Mouse (Mus musculus) C2C12 (cell line): ENCODE data around the gene Atf1. TPM values are rescaled to one million over a fixed set of nuclear protein-coding genes. Genes with fewer than 3 reads are reported as not detected.

ENCODE experiments used
- H3K27me3 ChIP-seq: one replicate; pipeline ENCODE4 v1.6.1; 2011; ENCODE audit not compliant: control insufficient read depth, insufficient read depth, insufficient read length
- H3K36me3 ChIP-seq: one replicate; pipeline ENCODE4 v1.6.1; 2011; ENCODE audit not compliant: control insufficient read depth, insufficient read depth
- H3K4me3 ChIP-seq: one replicate; pipeline ENCODE4 v1.5.1; 2011; ENCODE audit warnings: mild to moderate bottlenecking, control low read depth; ENCODE audit not compliant: poor library complexity, insufficient read depth, severe bottlenecking
- H3K79me2 ChIP-seq: one replicate; pipeline ENCODE4 v1.6.1; 2011; ENCODE audit not compliant: control insufficient read depth, insufficient read depth
- H3K79me3 ChIP-seq: one replicate; pipeline ENCODE4 v1.6.1; 2011; ENCODE audit warnings: low read depth, control low read depth
- H3ac ChIP-seq: one replicate; pipeline ENCODE3; 2011; ENCODE audit warnings: low read depth; ENCODE audit not compliant: control insufficient read depth, insufficient read length
- CEBPB ChIP-seq: IDR thresholded peaks from one replicate; pipeline ENCODE4 v1.6.1; 2011; ENCODE audit warnings: low read depth, mild to moderate bottlenecking, control low read depth, moderate library complexity
- CTCF ChIP-seq: IDR thresholded peaks from one replicate; pipeline ENCODE4 v1.5.1; 2011; ENCODE audit not compliant: control insufficient read depth, insufficient read depth, insufficient read length
- FOSL1 ChIP-seq: IDR thresholded peaks from one replicate; pipeline ENCODE4 v1.8.0; 2011; ENCODE audit warnings: mild to moderate bottlenecking, low read length; ENCODE audit not compliant: poor library complexity, insufficient read depth, severe bottlenecking
- MAX ChIP-seq: IDR thresholded peaks from one replicate; pipeline ENCODE4 v1.6.1; 2011; ENCODE audit warnings: mild to moderate bottlenecking, control low read depth
- MYOD1 ChIP-seq: IDR thresholded peaks from one replicate; pipeline ENCODE4 v1.6.1; 2011; ENCODE audit warnings: low read depth; ENCODE audit not compliant: control insufficient read depth, insufficient read length
- MYOG ChIP-seq: IDR thresholded peaks from one replicate; pipeline ENCODE4 v1.6.1; 2011; ENCODE audit not compliant: control insufficient read depth, insufficient read length; ENCODE audit errors: extremely low read depth
- USF1 ChIP-seq: IDR thresholded peaks from one replicate; pipeline ENCODE4 v1.6.1; 2011; ENCODE audit warnings: low read depth, mild to moderate bottlenecking, control low read depth, moderate library complexity
- polyA plus RNA-seq: library from polyadenylated mRNA; unstranded; fragments of >200 nt; fragmentation: generic; extraction: Trizol; gene quantifications from one replicate; pipeline ENCODE4 v1.2.1, GENCODE M21; 2012; ENCODE audit warnings: missing spikeins

Atf1 gene
- polyA plus RNA-seq, 1 experiment = 29.6 TPM

GRCm38 (mm10) chr15:100219396-100219795 is 8.2 kb upstream of the Atf1 start:
- H3K27me3 ChIP-seq = no peaks in the 10 kb centered on the region
- no peaks in the 10 kb centered on the region for H3K79me3 ChIP-seq
- TF ChIP-seq CEBPB (no peak), USF1 (no peak), FOSL1 (no peak), MYOG (no peak), MYOD1 (no peak), MAX (no peak)
- H3K36me3 ChIP-seq = peaks cover 17% of the 10 kb centered on the region
- no peak overlapping the region for H3ac ChIP-seq
- no peaks in the 10 kb centered on the region for H3K79me2 ChIP-seq
- H3K4me3 ChIP-seq = no peak overlapping the region

- TF ChIP-seq CTCF (no peak), USF1 (no peak), MYOG (no peak), MYOD1 (no peak), MAX (no peak), CEBPB (no peak), FOSL1 (no peak)
Measured at GRCm38 (mm10) chr15:100220916-100221315, 6.7 kb upstream of the Atf1 start.

GRCm38 (mm10) chr15:100225381-100225780 is 2.2 kb upstream of the Atf1 start:
- H3K36me3 ChIP-seq = no peaks in the 10 kb centered on the region
- no peak overlapping the region for H3ac ChIP-seq
- no peak overlapping the region for H3K4me3 ChIP-seq
- TF ChIP-seq MAX (no peak), MYOG (no peak), USF1 (no peak), FOSL1 (no peak), CEBPB (no peak), CTCF (no peak), MYOD1 (no peak)
- peaks cover 17% of the 10 kb centered on the region for H3K79me3 ChIP-seq
- no peaks in the 10 kb centered on the region for H3K27me3 ChIP-seq
- peaks cover 37% of the 10 kb centered on the region for H3K79me2 ChIP-seq

More at GRCm38 (mm10) chr15:100220916-100221315, 6.7 kb upstream of the Atf1 start:
- Histone ChIP-seq H3K36me3 (peaks cover 4% of the 10 kb centered on the region), H3K79me2 (no peaks in the 10 kb centered on the region), H3ac (no peak overlapping the region), H3K27me3 (no peaks in the 10 kb centered on the region), H3K4me3 (no peak overlapping the region), H3K79me3 (no peaks in the 10 kb centered on the region)

GRCm38 (mm10) chr15:100225891-100226290 is 1.7 kb upstream of the Atf1 start:
- TF ChIP-seq USF1 = no peak
- no peak for TF ChIP-seq CTCF
- no peak for TF ChIP-seq CEBPB
- no peak for TF ChIP-seq MYOG
- TF ChIP-seq FOSL1 = no peak
- TF ChIP-seq MAX = no peak

GRCm38 (mm10) chr15:100227031-100227662 is 472 bp upstream of the Atf1 start:
- Histone ChIP-seq H3ac (peak overlapping the region; percentile 94), H3K79me2 (peaks cover 55% of the 10 kb centered on the region), H3K4me3 (peak overlapping the region; percentile 94), H3K27me3 (no peaks in the 10 kb centered on the region), H3K36me3 (no peaks in the 10 kb centered on the region), H3K79me3 (peaks cover 35% of the 10 kb centered on the region)
- peak; percentile 81 for TF ChIP-seq CEBPB
- TF ChIP-seq MYOD1 = no peak
- TF ChIP-seq MAX = peak; percentile 1
- no peak for TF ChIP-seq USF1
- no peak for TF ChIP-seq MYOG
- TF ChIP-seq CTCF = no peak

More at GRCm38 (mm10) chr15:100225891-100226290, 1.7 kb upstream of the Atf1 start:
- Histone ChIP-seq H3K36me3 (no peaks in the 10 kb centered on the region), H3K4me3 (no peak overlapping the region), H3K79me2 (peaks cover 42% of the 10 kb centered on the region), H3K79me3 (peaks cover 22% of the 10 kb centered on the region), H3ac (no peak overlapping the region), H3K27me3 (no peaks in the 10 kb centered on the region)
